Mouse (Mus musculus): ENCODE data around the gene Sostdc1. TPM values are rescaled to one million over a fixed set of nuclear protein-coding genes. Genes with fewer than 3 reads are reported as not detected.

Sostdc1 gene
- total RNA-seq (2014; rRNA removed; ENCODE audit: low replicate concordance) = not detected in 2 replicates
- 0.14 and 0.69 TPM in 2 replicates for polyA plus RNA-seq (2015; fragmentation: Nextera tagmentation; extraction: Ambion mirVana)

DNA sequence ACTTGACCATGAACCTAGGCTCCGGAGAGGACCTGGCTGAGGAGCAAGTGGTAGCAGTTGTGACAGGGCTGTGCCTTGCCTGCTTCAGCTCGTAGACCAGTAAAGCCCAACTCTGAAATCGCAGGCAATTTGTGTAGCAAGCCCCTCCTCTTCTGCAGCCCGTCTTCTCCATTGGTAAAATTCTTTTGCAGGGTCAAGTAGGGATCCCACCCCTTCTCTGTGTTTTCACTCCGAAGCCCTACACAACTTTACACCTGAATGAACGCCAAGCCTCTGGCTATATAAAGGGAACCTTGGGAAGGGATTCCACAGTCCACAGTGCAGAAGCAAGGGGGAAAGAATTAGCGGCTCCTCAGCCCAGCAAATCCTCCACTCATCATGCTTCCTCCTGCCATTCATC lies at the start of gene Sostdc1:
Gene Sostdc1, plus strand, starts transcription at position 224 of the 400 bp plus-strand sequence.
- no peak within 1 kb of the TSS for H3K4me3 ChIP-seq (ENCODE audit: low read depth, low read length)
- ATAC-seq (ENCODE audit: insufficient read depth, low read depth) = no peak

DNA sequence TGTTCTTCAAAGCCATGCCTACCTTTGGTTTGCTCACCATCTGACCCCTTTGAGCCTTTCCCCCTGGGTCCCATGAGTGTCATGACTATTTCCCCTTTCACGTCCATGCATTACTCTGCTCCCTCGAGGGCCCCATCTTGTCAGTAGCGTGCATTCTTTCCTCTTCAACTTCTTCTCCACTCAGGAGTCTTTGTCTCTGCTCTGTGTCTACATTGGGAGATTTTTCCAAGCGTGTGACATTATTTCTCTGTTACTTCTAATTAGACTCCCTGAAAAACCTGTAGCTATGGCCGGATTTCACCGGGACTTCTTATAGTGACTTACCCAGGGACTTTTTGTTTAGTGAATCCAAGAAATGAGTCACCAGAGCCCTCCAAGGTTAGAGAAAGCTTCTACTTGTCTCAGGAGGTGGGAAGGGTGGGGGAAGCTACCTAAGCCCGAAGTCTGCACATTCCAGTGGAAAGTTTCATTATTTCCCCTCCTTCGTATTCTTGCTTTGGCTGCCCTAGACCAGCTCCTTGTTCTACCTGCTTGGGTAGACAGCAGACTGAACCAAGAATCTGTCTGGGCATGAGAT lies 46.2 kb upstream of the Sostdc1 start:
- H3K9ac ChIP-seq (replicated peaks; ENCODE audit: low read depth, low read length) = no peak overlapping the region
- H3K4me2 ChIP-seq (ENCODE audit: low read depth, low read length) = no peak overlapping the region
- DNase-seq (ENCODE audit: low spot score) = no peak
- H3K36me3 ChIP-seq (replicated peaks; ENCODE audit: control insufficient read depth, insufficient read depth, low read length) = no peaks in the 10 kb centered on the region
- no peak overlapping the region for H3K27ac ChIP-seq (ENCODE audit: low read depth)
- no peaks in the 10 kb centered on the region for H3K27me3 ChIP-seq (ENCODE audit: control insufficient read depth, insufficient read depth, low read length)
- H3K4me1 ChIP-seq (ENCODE audit: control insufficient read depth, insufficient read depth) = no peaks in the 10 kb centered on the region
- TF ChIP-seq EP300 (IDR thresholded peaks at IDR 0.05; ENCODE audit: low read depth) = no peak
- no peaks in the 10 kb centered on the region for H3K9me3 ChIP-seq (replicated peaks; ENCODE audit: control insufficient read depth, low read length)
- no peak overlapping the region for H3K4me3 ChIP-seq (ENCODE audit: low read depth, low read length)
- no peak for ATAC-seq (ENCODE audit: insufficient read depth, low read depth)
- WGBS = 69% methylated on average over 8 of the region's 8 CpGs

More for the DNA sequence above, at the start of gene Sostdc1:
- no peak for TF ChIP-seq EP300 (IDR thresholded peaks at IDR 0.05; ENCODE audit: low read depth)
- TF ChIP-seq CTCF (IDR thresholded peaks at IDR 0.05; ENCODE audit: low read depth) = no peak
- Histone ChIP-seq H3K9ac (replicated peaks; ENCODE audit: low read depth, low read length) (no peak within 1 kb of the TSS), H3K36me3 (replicated peaks; ENCODE audit: control insufficient read depth, insufficient read depth, low read length) (no peaks in the 10 kb centered on the region), H3K9me3 (replicated peaks; ENCODE audit: control insufficient read depth, low read length) (no peaks in the 10 kb centered on the region), H3K4me1 (ENCODE audit: control insufficient read depth, insufficient read depth) (0 out of 2 replicates have a peak, but pooled peaks cover 3% of the 10 kb centered on the region), H3K27me3 (ENCODE audit: control insufficient read depth, insufficient read depth, low read length) (no peaks in the 10 kb centered on the region), H3K27ac (ENCODE audit: low read depth) (no peak within 1 kb of the TSS), H3K4me2 (ENCODE audit: low read depth, low read length) (peak within 1 kb of the TSS; percentile 51)
- no peak for DNase-seq (ENCODE audit: low spot score)
- WGBS = 12% methylated on average over 7 of the region's 7 CpGs

DNA sequence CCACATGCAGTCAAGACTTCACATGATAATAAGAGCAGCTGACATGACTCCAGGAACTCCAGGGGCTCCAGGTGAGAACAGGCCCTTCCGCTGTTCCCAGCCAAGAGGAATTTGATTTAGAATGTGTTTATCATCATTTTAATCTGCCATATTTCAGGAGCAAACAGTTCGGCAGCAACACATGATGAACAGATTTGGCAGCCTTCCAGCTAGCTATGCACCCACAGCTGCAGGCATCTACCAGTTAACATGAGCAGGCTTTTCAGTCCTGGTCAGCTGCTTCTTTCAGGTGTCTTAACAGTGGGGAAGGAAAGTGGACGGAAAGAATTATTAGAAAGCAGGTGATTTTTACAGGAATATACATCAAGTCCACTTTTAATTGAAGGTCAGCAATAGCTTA lies 39.1 kb upstream of the Sostdc1 start:
- Histone ChIP-seq H3K9me3 (replicated peaks; ENCODE audit: control insufficient read depth, low read length) (no peaks in the 10 kb centered on the region), H3K4me3 (ENCODE audit: low read depth, low read length) (no peak overlapping the region)
- WGBS = 54% methylated on average over 3 of the region's 3 CpGs

DNA sequence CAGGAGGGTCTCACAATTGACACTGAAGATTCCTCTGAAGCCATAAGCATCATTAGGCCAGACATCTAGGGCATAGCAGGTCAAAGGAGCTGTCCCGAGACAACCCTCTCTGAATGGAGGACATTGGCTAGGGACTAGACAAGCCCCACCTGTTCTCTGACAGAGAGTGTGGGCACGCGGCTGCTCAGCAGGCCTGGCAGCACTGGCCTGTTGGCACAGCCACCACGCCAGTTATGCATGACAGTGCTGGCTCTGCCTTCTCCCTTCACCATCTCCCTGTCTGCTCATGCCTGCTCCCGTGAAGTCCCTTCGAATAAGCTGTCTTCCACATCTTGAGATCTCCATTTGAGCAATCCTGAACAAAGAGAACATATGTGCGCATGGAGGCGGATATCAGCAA lies 24.3 kb upstream of the Sostdc1 start:
- no peaks in the 10 kb centered on the region for H3K27me3 ChIP-seq (ENCODE audit: control insufficient read depth, insufficient read depth, low read length)
- DNase-seq (ENCODE audit: low spot score) = no peak
- H3K9me3 ChIP-seq (replicated peaks; ENCODE audit: control insufficient read depth, low read length) = no peaks in the 10 kb centered on the region
- TF ChIP-seq EP300 (IDR thresholded peaks at IDR 0.05; ENCODE audit: low read depth) (no peak), CTCF (IDR thresholded peaks at IDR 0.05; ENCODE audit: low read depth) (no peak)
- 83% methylated on average over 8 of the region's 8 CpGs for WGBS
- H3K4me3 ChIP-seq (ENCODE audit: low read depth, low read length) = no peak overlapping the region
- no peak overlapping the region for H3K4me2 ChIP-seq (ENCODE audit: low read depth, low read length)
- no peaks in the 10 kb centered on the region for H3K4me1 ChIP-seq (ENCODE audit: control insufficient read depth, insufficient read depth)
- no peak overlapping the region for H3K9ac ChIP-seq (replicated peaks; ENCODE audit: low read depth, low read length)
- H3K27ac ChIP-seq (ENCODE audit: low read depth) = no peak overlapping the region
- no peaks in the 10 kb centered on the region for H3K36me3 ChIP-seq (replicated peaks; ENCODE audit: control insufficient read depth, insufficient read depth, low read length)
- no peak for ATAC-seq (ENCODE audit: insufficient read depth, low read depth)

More for the DNA sequence above, 39.1 kb upstream of the Sostdc1 start:
- Histone ChIP-seq H3K36me3 (replicated peaks; ENCODE audit: control insufficient read depth, insufficient read depth, low read length) (no peaks in the 10 kb centered on the region), H3K4me2 (ENCODE audit: low read depth, low read length) (no peak overlapping the region), H3K9ac (replicated peaks; ENCODE audit: low read depth, low read length) (no peak overlapping the region), H3K4me1 (ENCODE audit: control insufficient read depth, insufficient read depth) (no peaks in the 10 kb centered on the region), H3K27ac (ENCODE audit: low read depth) (no peak overlapping the region), H3K27me3 (ENCODE audit: control insufficient read depth, insufficient read depth, low read length) (no peaks in the 10 kb centered on the region)
- DNase-seq (ENCODE audit: low spot score) (no peak), ATAC-seq (ENCODE audit: insufficient read depth, low read depth) (no peak)
- TF ChIP-seq CTCF (IDR thresholded peaks at IDR 0.05; ENCODE audit: low read depth) (no peak), EP300 (IDR thresholded peaks at IDR 0.05; ENCODE audit: low read depth) (no peak)

DNA sequence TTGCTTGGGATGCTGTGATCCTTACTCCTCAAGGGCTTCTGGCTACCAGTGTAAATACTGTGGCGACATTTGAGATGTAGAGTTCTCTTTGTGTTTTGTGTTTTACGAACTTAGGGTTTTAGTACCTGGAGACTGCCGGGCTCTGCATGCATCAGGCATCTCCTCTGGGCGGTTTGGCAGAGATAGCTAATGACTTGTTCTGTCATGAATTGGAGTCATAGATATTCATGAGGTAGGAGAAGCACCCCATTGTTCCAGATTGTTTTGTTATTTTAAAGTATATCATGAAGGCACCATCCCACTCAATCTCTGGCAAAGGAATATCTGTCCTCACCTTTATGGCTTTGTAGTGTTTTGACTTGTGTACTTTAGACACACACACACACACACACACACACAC lies 23.5 kb upstream of the Sostdc1 start:
- H3K9ac ChIP-seq (replicated peaks; ENCODE audit: low read depth, low read length) = no peak overlapping the region

DNA sequence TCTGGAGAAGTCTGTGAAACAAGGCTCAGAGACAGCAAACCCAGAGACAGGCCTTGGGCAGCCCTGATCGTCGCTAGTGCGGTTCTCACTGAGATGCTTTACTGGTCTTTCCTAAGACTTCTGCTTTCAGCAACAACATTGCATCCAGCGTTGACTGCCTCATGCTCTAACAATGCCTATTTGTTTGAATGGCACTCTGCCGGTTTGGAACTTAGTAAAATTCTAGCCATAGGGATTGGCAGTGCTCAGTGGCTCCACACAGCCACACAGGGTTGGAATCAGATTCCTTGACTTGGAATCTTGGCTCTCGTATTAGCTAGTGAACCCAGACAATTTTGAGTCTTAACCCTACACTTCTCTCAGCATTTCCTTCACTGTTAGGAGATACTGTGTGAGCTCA lies 22.6 kb upstream of the Sostdc1 start:
- Histone ChIP-seq H3K4me2 (ENCODE audit: low read depth, low read length) (no peak overlapping the region), H3K27ac (ENCODE audit: low read depth) (no peak overlapping the region), H3K9me3 (replicated peaks; ENCODE audit: control insufficient read depth, low read length) (no peaks in the 10 kb centered on the region), H3K27me3 (ENCODE audit: control insufficient read depth, insufficient read depth, low read length) (no peaks in the 10 kb centered on the region), H3K4me3 (ENCODE audit: low read depth, low read length) (no peak overlapping the region), H3K4me1 (ENCODE audit: control insufficient read depth, insufficient read depth) (no peaks in the 10 kb centered on the region), H3K36me3 (replicated peaks; ENCODE audit: control insufficient read depth, insufficient read depth, low read length) (no peaks in the 10 kb centered on the region), H3K9ac (replicated peaks; ENCODE audit: low read depth, low read length) (no peak overlapping the region)
- ATAC-seq (ENCODE audit: insufficient read depth, low read depth) (no peak), DNase-seq (ENCODE audit: low spot score) (no peak)
- no peak for TF ChIP-seq EP300 (IDR thresholded peaks at IDR 0.05; ENCODE audit: low read depth)
- TF ChIP-seq CTCF (IDR thresholded peaks at IDR 0.05; ENCODE audit: low read depth) = no peak
- 77% methylated on average over 6 of the region's 6 CpGs for WGBS

More for the DNA sequence above, 23.5 kb upstream of the Sostdc1 start:
- Histone ChIP-seq H3K27me3 (ENCODE audit: control insufficient read depth, insufficient read depth, low read length) (no peaks in the 10 kb centered on the region), H3K4me2 (ENCODE audit: low read depth, low read length) (no peak overlapping the region), H3K36me3 (replicated peaks; ENCODE audit: control insufficient read depth, insufficient read depth, low read length) (no peaks in the 10 kb centered on the region), H3K4me3 (ENCODE audit: low read depth, low read length) (no peak overlapping the region), H3K27ac (ENCODE audit: low read depth) (no peak overlapping the region), H3K9me3 (replicated peaks; ENCODE audit: control insufficient read depth, low read length) (no peaks in the 10 kb centered on the region), H3K4me1 (ENCODE audit: control insufficient read depth, insufficient read depth) (no peaks in the 10 kb centered on the region)
- ATAC-seq (ENCODE audit: insufficient read depth, low read depth) = no peak
- DNase-seq (ENCODE audit: low spot score) = no peak
- WGBS = 84% methylated on average over 4 of the region's 4 CpGs
- TF ChIP-seq CTCF (IDR thresholded peaks at IDR 0.05; ENCODE audit: low read depth) (no peak), EP300 (IDR thresholded peaks at IDR 0.05; ENCODE audit: low read depth) (no peak)
